Mouse (Mus musculus): ENCODE data around the gene Fbxo31.

GRCm38 (mm10) chr8:121598892-121599291, 20.3 kb upstream of the Fbxo31 start:
- TF ChIP-seq CTCF (conservative IDR thresholded peaks at IDR 0.05; ENCODE audit: insufficient read depth, insufficient read length, low read depth, low read length) (peak; percentile 93), POLR2A (IDR thresholded peaks at IDR 0.05; ENCODE audit: low read depth, low read length) (no peak)
